Mouse (Mus musculus) mouse embryonic stem cell (cell line): ENCODE results near the gene Ttc33.

Experiments used
- in situ Hi-C, 2 experiments: fragments of 300-500 bp; cut with MboI; formaldehyde crosslinking; loops; 1 replicate in 1 of 2; 3 replicates in 1 of 2; pipeline ENCODE4 v1.14.3; 2019 to 2020; ENCODE audit warnings: low sequenced_read_pairs in 2 of 2, low pct_unique_long_range_greater_than_20kb in 1 of 2, mixed read lengths in 1 of 2; ENCODE audit not compliant: unreplicated experiment in 1 of 2

Gene Ttc33

DNA sequence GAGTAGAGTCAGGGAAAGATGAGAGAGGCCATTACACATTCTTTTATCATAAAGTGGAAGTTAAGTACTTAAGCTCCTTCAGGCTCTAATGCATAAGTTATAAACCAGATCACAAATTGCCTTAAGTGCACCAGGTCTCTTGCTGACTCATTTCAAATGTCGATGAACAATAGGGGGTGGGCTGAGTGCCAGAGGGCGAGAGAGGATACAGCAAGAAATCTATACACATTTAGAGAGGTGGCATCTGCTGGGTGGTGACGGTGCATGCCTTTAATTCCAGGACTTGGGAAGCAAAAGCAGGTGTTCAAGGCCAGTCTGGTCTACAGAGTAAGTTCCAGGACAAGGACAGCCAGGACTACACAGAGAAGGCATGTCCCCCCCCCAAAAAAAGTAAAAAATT, 80.8 kb downstream of the Ttc33 start:
- in situ Hi-C loops = no loop called here
